ENCODE assay signal across 8 mouse cellular contexts in the genomic region with DNA sequence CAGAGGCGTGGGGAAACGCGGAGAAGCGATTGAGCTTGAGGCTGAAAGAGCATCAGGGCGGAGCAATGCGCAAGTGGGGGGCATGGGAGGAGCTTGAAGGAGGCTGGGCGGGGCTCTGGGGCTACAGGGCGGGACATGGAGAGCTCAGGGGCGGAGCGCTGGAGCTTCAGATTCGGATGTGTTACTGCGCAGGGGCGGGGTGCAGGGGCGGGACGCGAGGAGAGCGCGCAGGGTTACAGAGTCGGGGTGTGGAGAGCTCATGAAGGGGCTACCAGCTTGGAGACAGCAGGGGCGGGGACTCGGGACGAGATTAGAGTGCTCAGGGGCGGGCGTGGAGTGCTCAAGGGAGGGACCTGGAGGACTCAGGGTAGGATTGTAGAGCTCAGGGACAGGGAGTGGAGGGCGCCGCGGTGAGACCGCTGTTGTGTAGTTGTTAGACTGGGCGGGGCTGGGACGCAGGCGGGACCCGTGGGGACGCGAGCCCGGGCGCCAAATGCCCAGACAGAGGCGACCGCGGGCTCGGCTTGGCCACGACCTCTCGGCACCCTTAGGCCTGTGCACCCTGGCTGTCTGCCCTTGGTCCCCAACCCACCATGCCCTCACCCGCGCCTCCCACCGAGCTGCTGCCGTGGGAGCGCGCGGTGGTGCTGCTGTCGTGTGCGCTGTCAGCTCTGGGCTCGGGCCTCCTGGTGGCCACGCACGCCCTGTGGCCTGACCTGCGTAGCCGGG. TPM values are rescaled to one million over a fixed set of nuclear protein-coding genes. Genes with fewer than 3 reads are reported as not detected.
A peak's percentile ranks its signal among the peaks of the same experiment; 100 is the strongest.
DNase-seq lines count a peak whose midpoint lies in the region; ATAC-seq and TF ChIP-seq lines count a peak whose summit lies in the region.

TSS of gene Gpr157 (plus strand) at position 205 of the 729 bp plus-strand sequence.

- TF ChIP-seq RAD21 in CH12.LX (IDR thresholded peaks at IDR 0.05; ENCODE audit: low read depth, low read length) = no peak

- H3K4me3 ChIP-seq in CH12.LX (replicated peaks in 1 of 3; ENCODE audit: low read depth in 2 of 3, low read length in 2 of 3, poor library complexity in 1 of 3) = peak within 1 kb of the TSS; percentile 42 to 78 (median 64)
- H3K4me3 ChIP-seq in forebrain, embryonic 13.5 days = peak within 1 kb of the TSS; percentile 55
- H3K4me3 ChIP-seq in liver, postnatal 0 days (ENCODE audit: low read depth, low read length) = peak within 1 kb of the TSS; percentile 59
- H3K4me3 ChIP-seq in neural tube, embryonic 14.5 days (ENCODE audit: low read depth, low read length) = peak within 1 kb of the TSS; percentile 44

- DNase-seq in CH12.LX (ENCODE audit: extremely low read depth) = peak; percentile 96
- DNase-seq in heart, postnatal 10 days = peak; percentile 95
- DNase-seq in large intestine, adult 2 months (ENCODE audit: low read depth, low spot score) = peak; percentile 65
- peak; percentile 94 for DNase-seq in liver, postnatal 0 days
- peak; percentile 94 for DNase-seq in testis, postnatal 10 days (ENCODE audit: low spot score)

- TF ChIP-seq POLR2A in CH12.LX (IDR thresholded peaks at IDR 0.05; ENCODE audit: low read depth, low read length) = peak; percentile 66

- H3K9me3 ChIP-seq in CH12.LX (replicated peaks; ENCODE audit: low read length) = peaks cover 8% of the 10 kb centered on the region
- no peaks in the 10 kb centered on the region for H3K9me3 ChIP-seq in forebrain, embryonic 13.5 days (replicated peaks)
- H3K9me3 ChIP-seq in liver, postnatal 0 days (ENCODE audit: low read length) = no peaks in the 10 kb centered on the region
- H3K9me3 ChIP-seq in neural tube, embryonic 14.5 days (ENCODE audit: control insufficient read depth, low read length) = no peaks in the 10 kb centered on the region

- TF ChIP-seq CTCF in CH12.LX (conservative IDR thresholded peaks at IDR 0.05 in 1 of 2, IDR thresholded peaks at IDR 0.05 in 1 of 2; ENCODE audit: low read depth in 2 of 2, low read length in 2 of 2) = peak in 1 of 2 experiments; percentile 14; a peak in 1 of 4 replicates
- TF ChIP-seq CTCF in liver, postnatal 0 days (IDR thresholded peaks at IDR 0.05; ENCODE audit: low read depth) = peak; percentile 52

- peak within 1 kb of the TSS; percentile 72 for H3K4me2 ChIP-seq in CH12.LX (ENCODE audit: insufficient read depth, low read depth, poor library complexity, severe bottlenecking)
- H3K4me2 ChIP-seq in forebrain, embryonic 13.5 days = peak within 1 kb of the TSS; percentile 98
- peak within 1 kb of the TSS; percentile 88 for H3K4me2 ChIP-seq in liver, postnatal 0 days (ENCODE audit: low read depth, low read length)
- H3K4me2 ChIP-seq in neural tube, embryonic 14.5 days (ENCODE audit: low read depth, low read length) = peak within 1 kb of the TSS; percentile 93

- in situ Hi-C loops in CH12.LX (cut with MboI; ENCODE audit: low pct_ligation_motif_present, low pct_unique_long_range_greater_than_20kb, low sequenced_read_pairs) = no loop called here

- H3K27ac ChIP-seq in CH12.LX (ENCODE audit: insufficient read depth, low read depth) = peak within 1 kb of the TSS; percentile 49; the same call in 1 of the 2 replicates
- no peak within 1 kb of the TSS; the same call in 1 of the 2 replicates for H3K27ac ChIP-seq in forebrain, embryonic 13.5 days
- peak within 1 kb of the TSS; percentile 64 for H3K27ac ChIP-seq in liver, postnatal 0 days (ENCODE audit: low read depth)
- no peak within 1 kb of the TSS for H3K27ac ChIP-seq in neural tube, embryonic 14.5 days (ENCODE audit: low read depth, low read length)

- H3K36me3 ChIP-seq in CH12.LX (replicated peaks in 1 of 2; ENCODE audit: control insufficient read depth in 1 of 2, insufficient read depth in 1 of 2, low read length in 1 of 2) = peaks cover 0 to 30% of the 10 kb centered on the region in 2 experiments
- H3K36me3 ChIP-seq in forebrain, embryonic 13.5 days (ENCODE audit: poor library complexity, severe bottlenecking) = no peaks in the 10 kb centered on the region
- no peaks in the 10 kb centered on the region for H3K36me3 ChIP-seq in liver, postnatal 0 days (replicated peaks; ENCODE audit: insufficient read depth, low read length)
- no peaks in the 10 kb centered on the region for H3K36me3 ChIP-seq in neural tube, embryonic 14.5 days (ENCODE audit: control insufficient read depth, insufficient read depth, low read length)

- TF ChIP-seq EP300 in CH12.LX (IDR thresholded peaks at IDR 0.05; ENCODE audit: low read length) = no peak
- TF ChIP-seq EP300 in liver, postnatal 0 days (IDR thresholded peaks at IDR 0.05; ENCODE audit: low read depth) = no peak

- H3K9ac ChIP-seq in CH12.LX (ENCODE audit: insufficient read depth, low read depth) = peak within 1 kb of the TSS; percentile 44; the same call in 1 of the 2 replicates
- peak within 1 kb of the TSS; percentile 64 for H3K9ac ChIP-seq in forebrain, embryonic 13.5 days
- H3K9ac ChIP-seq in liver, postnatal 0 days (replicated peaks) = peak within 1 kb of the TSS; percentile 62
- peak within 1 kb of the TSS; percentile 58 for H3K9ac ChIP-seq in neural tube, embryonic 14.5 days (replicated peaks; ENCODE audit: low read depth, low read length)

- H3K4me1 ChIP-seq in CH12.LX (ENCODE audit: control insufficient read depth in 1 of 2, insufficient read depth in 2 of 2) = peaks cover 8 to 36% of the 10 kb centered on the region in 2 experiments
- H3K4me1 ChIP-seq in forebrain, embryonic 13.5 days = peaks cover 15% of the 10 kb centered on the region
- peaks cover 14% of the 10 kb centered on the region for H3K4me1 ChIP-seq in liver, postnatal 0 days (ENCODE audit: insufficient read depth)
- H3K4me1 ChIP-seq in neural tube, embryonic 14.5 days (ENCODE audit: control insufficient read depth, insufficient read depth, low read length) = peaks cover 8% of the 10 kb centered on the region

- under 1% methylated on average over 53 of the region's 56 CpGs for WGBS in forebrain, embryonic 13.5 days
- WGBS in large intestine, adult 2 months = under 1% methylated on average over 55 of the region's 56 CpGs
- under 1% methylated on average over 46 of the region's 56 CpGs for WGBS in liver, postnatal 0 days (ENCODE audit: insufficient replicate concordance)
- 0% methylated on average over 51 of the region's 56 CpGs for WGBS in neural tube, embryonic 14.5 days

- intact Hi-C loops in heart, postnatal 10 days (cut with DNase I) = loop anchor here (5.0 kb wide), 1 partner anchor 985 kb away; the partner anchor contains the start of gene Dffa

- H3K27me3 ChIP-seq in CH12.LX (replicated peaks) = no peaks in the 10 kb centered on the region
- peaks cover 52% of the 10 kb centered on the region for H3K27me3 ChIP-seq in forebrain, embryonic 13.5 days
- no peaks in the 10 kb centered on the region for H3K27me3 ChIP-seq in liver, postnatal 0 days (ENCODE audit: insufficient read depth, low read length)
- H3K27me3 ChIP-seq in neural tube, embryonic 14.5 days (ENCODE audit: control insufficient read depth, insufficient read depth, low read length) = 0 out of 2 replicates have a peak, but pooled peaks cover 3% of the 10 kb centered on the region

- dilution Hi-C loops in CH12.LX (cut with MboI; ENCODE audit: extremely low pct_ligation_motif_present, extremely low pct_unique_long_range_greater_than_20kb, low sequenced_read_pairs) = no loop called here

- H3K79me2 ChIP-seq in CH12.LX (replicated peaks; ENCODE audit: control insufficient read depth, extremely low read depth, insufficient read depth, poor library complexity, severe bottlenecking) = no peaks in the 10 kb centered on the region

- peak; percentile 85 for ATAC-seq in cerebellum, adult (ENCODE audit: insufficient number of reproducible peaks, low FRiP score, low TSS enrichment)
- peak; percentile 96 for ATAC-seq in forebrain, embryonic 13.5 days
- ATAC-seq in liver, postnatal 0 days = peak; percentile 95
- peak; percentile 94 for ATAC-seq in neural tube, embryonic 14.5 days (ENCODE audit: low read depth)

TF ChIP-seq in CH12.LX, 34 proteins besides CTCF, POLR2A, EP300 and RAD21 (continues in another document):
- no peak for TF ChIP-seq JUND (conservative IDR thresholded peaks at IDR 0.05; ENCODE audit: low read depth, low read length)
- TF ChIP-seq MEF2A (IDR thresholded peaks at IDR 0.05; ENCODE audit: borderline replicate concordance, low read depth, low read length) = no peak
- no peak for TF ChIP-seq ZKSCAN1 (IDR thresholded peaks at IDR 0.05; ENCODE audit: borderline replicate concordance, low read depth, low read length)
- TF ChIP-seq BHLHE40 (IDR thresholded peaks at IDR 0.05; ENCODE audit: low read depth, low read length) = no peak
- no peak for TF ChIP-seq USF2 (conservative IDR thresholded peaks at IDR 0.05; ENCODE audit: low read depth, low read length)
- 0 out of 2 replicates have a peak, but pooled peaks have one; percentile 40 for TF ChIP-seq ZMIZ1 (IDR thresholded peaks at IDR 0.05; ENCODE audit: low read depth, low read length)
- peak; percentile 80 for TF ChIP-seq NRF1 (IDR thresholded peaks at IDR 0.05; ENCODE audit: low read depth, low read length)
- TF ChIP-seq UBTF (IDR thresholded peaks at IDR 0.05; ENCODE audit: low read depth, low read length) = no peak
- TF ChIP-seq GABPA (IDR thresholded peaks at IDR 0.05; ENCODE audit: insufficient replicate concordance, low read depth, low read length) = no peak
- TF ChIP-seq MXI1 (IDR thresholded peaks at IDR 0.05; ENCODE audit: low read depth, low read length) = no peak
- TF ChIP-seq ZNF384 (IDR thresholded peaks at IDR 0.05; ENCODE audit: low read depth, low read length) = no peak
- no peak for TF ChIP-seq CHD1 (IDR thresholded peaks at IDR 0.05; ENCODE audit: low read depth, low read length)
- TF ChIP-seq RCOR1 (conservative IDR thresholded peaks at IDR 0.05; ENCODE audit: low read depth, low read length) = no peak
- no peak for TF ChIP-seq POLR2AphosphoS2 (IDR thresholded peaks at IDR 0.05; ENCODE audit: low read depth, low read length)
- no peak; the same call in 1 of the 2 replicates for TF ChIP-seq IRF4 (IDR thresholded peaks at IDR 0.05; ENCODE audit: low read depth, low read length)
- no peak for TF ChIP-seq KAT2A (IDR thresholded peaks at IDR 0.05; ENCODE audit: insufficient replicate concordance, low read length)
- TF ChIP-seq USF1 (IDR thresholded peaks at IDR 0.05; ENCODE audit: low read depth, low read length) = no peak
- no peak for TF ChIP-seq ELF1 (IDR thresholded peaks at IDR 0.05; ENCODE audit: low read depth, low read length)
- TF ChIP-seq SIN3A (IDR thresholded peaks at IDR 0.05; ENCODE audit: low read length) = 0 out of 2 replicates have a peak, but pooled peaks have one; percentile 13

RNA-seq across cellular contexts. Expression of gene Gpr157, which starts in this region (rescaled TPM):
- 1.3 and 2.8 TPM in 2 replicates for total RNA-seq in CH12.LX (2012; rRNA removed)
- 2.3 and 2.6 TPM in 2 replicates for total RNA-seq in CH12.LX (2014; rRNA removed)
- 3.1 and 3.5 TPM in 2 replicates for polyA plus RNA-seq in CH12.LX (2012; ENCODE audit: insufficient read length, low read depth)
- polyA plus RNA-seq in forebrain, embryonic 13.5 days (2015; fragmentation: Nextera tagmentation; extraction: Ambion mirVana) = 0.08 and 0.19 TPM in 2 replicates
- 10 to 100 TPM; 23.5 to 24.2 TPM for total RNA-seq in heart, postnatal 10 days (2021)
- 0.86 and 1.6 TPM in 2 replicates for polyA plus RNA-seq in large intestine, adult 2 months (2012; rRNA removed)
- 0.33 and 0.38 TPM in 2 replicates for polyA plus RNA-seq in liver, postnatal 0 days (2015; fragmentation: Nextera tagmentation; extraction: Ambion mirVana)
- polyA plus RNA-seq in neural tube, embryonic 14.5 days (2014; fragmentation: Nextera tagmentation; extraction: Ambion mirVana) = 0.16 and 0.33 TPM in 2 replicates

Comparison
In these comparisons a context has a peak if more than half of its experiments do, and no peak if none do; other contexts are left out.
1. RNA of gene Gpr157 (total RNA-seq): 23.5 to 24.2 TPM in heart, postnatal 10 days; 1.3 to 2.8 TPM in CH12.LX; every median in the first group is over 4 times any median in the second.
2. Peak in ATAC-seq, H3K4me3 ChIP-seq, H3K9ac ChIP-seq and H3K4me2 ChIP-seq in forebrain, embryonic 13.5 days; RNA of the gene not detected or under 1 TPM.
3. Peak in DNase-seq, ATAC-seq, H3K4me3 ChIP-seq, H3K27ac ChIP-seq, H3K9ac ChIP-seq and H3K4me2 ChIP-seq in liver, postnatal 0 days; RNA of the gene not detected or under 1 TPM.
4. Peak in ATAC-seq, H3K4me3 ChIP-seq, H3K9ac ChIP-seq and H3K4me2 ChIP-seq in neural tube, embryonic 14.5 days; RNA of the gene not detected or under 1 TPM.
5. Peak in every context shown above with its lines, with median percentiles within 50 percentile points of each other: DNase-seq, H3K4me2 ChIP-seq, H3K4me3 ChIP-seq, H3K9ac ChIP-seq and ATAC-seq.